Mouse (Mus musculus) hindbrain, embryonic 10.5 days (tissue): ENCODE measurements around the gene Cadm3. TPM values are rescaled to one million over a fixed set of nuclear protein-coding genes. Genes with fewer than 3 reads are reported as not detected.
"Not testable (repeated sequence)": the region's sequence is repeated elsewhere in the genome, so short reads cannot be mapped to it uniquely, and the experiment has no call there.

ENCODE experiments used
- DNase-seq: peaks from one replicate; pipeline ENCODE4 v3.0.0-alpha.2; 2017; ENCODE audit warnings: low spot score
- H3K27ac ChIP-seq: fragments of 300-500 bp; sonication (generic); 2 replicates; pipeline ENCODE4 v1.5.1; 2016; ENCODE audit warnings: mild to moderate bottlenecking, moderate library complexity
- H3K27me3 ChIP-seq: fragments of 300-500 bp; sonication (generic); 2 replicates; pipeline ENCODE4 v1.6.1; 2016; ENCODE audit warnings: mild to moderate bottlenecking; ENCODE audit not compliant: poor library complexity, insufficient read depth, severe bottlenecking
- H3K36me3 ChIP-seq: fragments of 300-500 bp; sonication (generic); 2 replicates; pipeline ENCODE4 v1.6.1; 2016; ENCODE audit warnings: mild to moderate bottlenecking, moderate library complexity
- H3K4me1 ChIP-seq: fragments of 300-500 bp; sonication (generic); replicated peaks from 2 replicates; pipeline ENCODE4 v1.6.1; 2016; ENCODE audit warnings: mild to moderate bottlenecking
- H3K4me3 ChIP-seq: fragments of 300-500 bp; sonication (generic); 2 replicates; pipeline ENCODE4 v1.5.1; 2016; ENCODE audit warnings: mild to moderate bottlenecking, moderate library complexity
- H3K9me3 ChIP-seq: fragments of 300-500 bp; sonication (generic); 2 replicates; pipeline ENCODE4 v1.6.1; 2016; ENCODE audit warnings: mild to moderate bottlenecking, moderate library complexity
- WGBS: fragments of 180-500 bp; shearing (Covaris S2); methylation state at CpG from one replicate; pipeline ENCODE4 v1.1.7; 2016; 5-methylcytosine and 5-hydroxymethylcytosine counted together
- polyA plus RNA-seq: library from polyadenylated mRNA; unstranded; fragments of >200 nt; fragmentation: Nextera tagmentation; extraction: Ambion mirVana; gene quantifications from 2 replicates; pipeline ENCODE4 v1.2.1, GENCODE M21; 2016

Gene Cadm3
- polyA plus RNA-seq, 1 experiment from 2014 or later: 17.7 TPM

DNA sequence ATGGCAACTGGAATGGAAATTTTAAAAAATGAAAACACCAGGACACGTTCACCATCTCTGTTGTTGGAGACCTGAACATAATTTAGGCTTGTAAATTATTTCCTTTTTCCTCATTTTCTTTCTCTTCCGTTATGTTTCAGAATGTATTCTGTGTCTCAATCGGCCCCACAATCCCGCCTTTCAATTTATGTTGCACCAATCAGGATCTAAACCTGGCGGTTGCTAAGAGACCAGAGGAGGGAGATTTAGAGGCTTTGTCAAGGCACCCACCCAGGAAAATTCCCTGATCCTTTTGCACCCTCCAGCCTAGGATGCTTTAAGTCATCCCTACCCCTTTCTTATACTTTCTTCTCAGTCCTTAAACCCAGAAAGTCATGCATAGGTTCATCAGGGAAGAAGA lies 37.8 kb downstream of the Cadm3 start:
- Histone ChIP-seq H3K36me3 (no peaks in the 10 kb centered on the region), H3K9me3 (no peaks in the 10 kb centered on the region), H3K27me3 (no peaks in the 10 kb centered on the region), H3K4me1 (no peaks in the 10 kb centered on the region), H3K27ac (no peak overlapping the region), H3K4me3 (no peak overlapping the region)
- no peak for DNase-seq
- 76% methylated on average over 5 of the region's 5 CpGs for WGBS

DNA sequence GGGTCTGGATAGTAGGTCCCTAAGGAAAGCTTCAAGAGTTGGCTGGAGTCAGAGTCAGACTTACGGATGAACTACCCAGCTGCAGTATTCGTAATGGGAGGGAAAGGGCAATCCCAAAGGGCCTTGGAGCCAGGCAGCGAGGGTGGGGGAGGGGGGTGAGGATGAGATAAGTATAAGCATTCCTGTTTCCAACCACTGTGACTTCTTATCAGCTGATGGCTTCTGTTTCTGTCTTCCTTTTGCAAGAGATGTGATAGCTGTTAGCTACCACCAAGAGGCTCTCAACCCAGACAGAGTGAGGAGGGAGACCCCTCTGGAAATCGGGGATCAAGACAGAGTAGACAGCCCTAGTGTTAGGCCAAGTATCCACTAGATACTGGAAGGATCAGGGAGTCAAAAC lies 38.3 kb downstream of the Cadm3 start:
- Histone ChIP-seq H3K4me1 (no peaks in the 10 kb centered on the region), H3K4me3 (no peak overlapping the region), H3K27me3 (no peaks in the 10 kb centered on the region), H3K36me3 (no peaks in the 10 kb centered on the region), H3K27ac (no peak overlapping the region), H3K9me3 (no peaks in the 10 kb centered on the region)
- DNase-seq: no peak
- 63% methylated on average over 4 of the region's 4 CpGs for WGBS

DNA sequence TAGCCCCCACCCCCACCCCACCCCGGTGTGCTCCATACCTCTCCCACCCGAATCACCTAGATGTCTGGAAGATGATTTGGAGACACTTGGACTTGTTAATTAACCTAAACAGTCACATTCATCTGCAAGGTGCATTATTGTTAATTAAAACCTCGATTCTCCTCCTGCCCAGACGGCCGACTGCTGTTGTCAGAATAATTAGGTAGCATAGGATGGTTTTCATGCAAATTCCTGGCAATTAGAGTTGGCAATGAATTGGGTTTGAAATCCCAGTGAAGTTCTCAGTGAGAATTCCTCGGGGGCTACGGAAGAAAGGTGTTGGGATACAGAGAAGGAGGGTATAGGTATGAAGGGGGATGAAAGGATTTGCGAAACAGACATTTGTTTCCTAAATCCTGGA lies 39.0 kb downstream of the Cadm3 start:
- Histone ChIP-seq H3K9me3 (no peaks in the 10 kb centered on the region), H3K27ac (no peak overlapping the region), H3K27me3 (no peaks in the 10 kb centered on the region), H3K4me3 (no peak overlapping the region), H3K36me3 (no peaks in the 10 kb centered on the region), H3K4me1 (no peaks in the 10 kb centered on the region)
- DNase-seq: no peak
- 74% methylated on average over 8 of the region's 8 CpGs for WGBS

DNA sequence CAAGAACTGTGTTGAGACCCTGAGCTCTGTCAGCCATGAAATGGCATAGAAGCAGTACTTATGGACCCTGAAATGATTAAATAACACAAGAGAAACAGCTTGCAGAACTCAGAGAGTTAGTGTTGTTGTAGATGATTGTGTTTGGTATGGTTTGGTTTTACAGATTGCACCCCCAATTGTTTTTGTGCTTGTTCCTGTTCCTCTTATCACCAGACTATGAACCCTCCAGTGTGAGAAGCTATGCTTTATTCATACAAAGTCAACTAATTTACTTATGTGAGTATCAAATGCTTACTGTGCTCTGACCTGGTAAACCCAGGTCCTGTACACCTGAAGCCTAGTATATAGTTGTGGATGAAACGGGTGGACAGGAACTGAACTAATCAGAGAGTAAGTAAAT lies 40.9 kb downstream of the Cadm3 start:
- H3K36me3 ChIP-seq: no peaks in the 10 kb centered on the region
- no peaks in the 10 kb centered on the region for H3K27me3 ChIP-seq
- H3K4me1 ChIP-seq: no peaks in the 10 kb centered on the region
- 80% methylated on average over 1 of the region's 1 CpGs for WGBS
- no peaks in the 10 kb centered on the region for H3K9me3 ChIP-seq
- H3K4me3 ChIP-seq: no peak overlapping the region
- H3K27ac ChIP-seq: no peak overlapping the region
- DNase-seq: no peak

DNA sequence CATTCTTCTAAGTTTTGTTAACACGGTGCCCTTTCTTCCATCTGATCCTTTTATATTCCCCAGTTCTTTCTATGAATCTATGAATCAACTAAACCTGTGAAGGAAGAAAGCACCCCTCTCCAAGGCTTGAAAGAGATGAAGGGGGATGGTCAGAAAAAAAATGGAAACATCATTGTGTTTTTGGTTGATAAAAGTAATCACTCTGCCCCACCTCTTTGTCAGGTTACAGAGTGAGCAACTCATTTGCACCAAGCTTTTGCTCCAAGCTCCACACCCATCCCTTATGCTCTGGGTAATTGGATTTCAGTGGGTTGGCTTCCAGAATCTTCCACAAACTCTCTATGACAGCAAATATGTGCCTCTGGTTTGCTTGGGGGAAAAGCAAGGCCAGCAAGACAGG lies 42.1 kb downstream of the Cadm3 start:
- Histone ChIP-seq H3K9me3 (no peaks in the 10 kb centered on the region), H3K4me1 (no peaks in the 10 kb centered on the region), H3K27ac (no peak overlapping the region), H3K36me3 (no peaks in the 10 kb centered on the region), H3K4me3 (no peak overlapping the region), H3K27me3 (no peaks in the 10 kb centered on the region)
- DNase-seq: no peak
- WGBS: 87% methylated on average over 1 of the region's 1 CpGs

DNA sequence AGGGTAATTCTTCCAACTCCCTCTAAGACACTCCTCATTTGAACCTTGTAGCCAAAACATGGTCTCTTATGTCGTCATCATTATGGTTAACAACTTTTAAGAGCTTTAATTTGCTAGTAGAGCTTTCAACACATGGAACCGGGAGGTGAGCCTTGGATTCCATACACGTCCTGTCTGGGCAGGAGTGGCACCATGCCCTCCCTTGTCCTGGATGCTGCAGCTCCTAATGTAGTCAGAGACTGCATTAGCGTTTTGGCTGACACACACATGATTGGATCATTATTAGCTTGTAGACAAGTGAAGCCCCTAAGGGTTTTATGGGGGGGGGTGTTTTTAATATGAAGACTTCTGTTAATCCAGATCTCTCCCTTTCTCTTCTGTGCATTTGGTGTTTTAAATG lies 42.5 kb downstream of the Cadm3 start:
- DNase-seq: no peak
- no peak overlapping the region for H3K27ac ChIP-seq
- no peaks in the 10 kb centered on the region for H3K36me3 ChIP-seq
- H3K27me3 ChIP-seq: no peaks in the 10 kb centered on the region
- H3K9me3 ChIP-seq: no peaks in the 10 kb centered on the region
- H3K4me3 ChIP-seq: no peak overlapping the region
- 68% methylated on average over 4 of the region's 4 CpGs for WGBS
- no peaks in the 10 kb centered on the region for H3K4me1 ChIP-seq

DNA sequence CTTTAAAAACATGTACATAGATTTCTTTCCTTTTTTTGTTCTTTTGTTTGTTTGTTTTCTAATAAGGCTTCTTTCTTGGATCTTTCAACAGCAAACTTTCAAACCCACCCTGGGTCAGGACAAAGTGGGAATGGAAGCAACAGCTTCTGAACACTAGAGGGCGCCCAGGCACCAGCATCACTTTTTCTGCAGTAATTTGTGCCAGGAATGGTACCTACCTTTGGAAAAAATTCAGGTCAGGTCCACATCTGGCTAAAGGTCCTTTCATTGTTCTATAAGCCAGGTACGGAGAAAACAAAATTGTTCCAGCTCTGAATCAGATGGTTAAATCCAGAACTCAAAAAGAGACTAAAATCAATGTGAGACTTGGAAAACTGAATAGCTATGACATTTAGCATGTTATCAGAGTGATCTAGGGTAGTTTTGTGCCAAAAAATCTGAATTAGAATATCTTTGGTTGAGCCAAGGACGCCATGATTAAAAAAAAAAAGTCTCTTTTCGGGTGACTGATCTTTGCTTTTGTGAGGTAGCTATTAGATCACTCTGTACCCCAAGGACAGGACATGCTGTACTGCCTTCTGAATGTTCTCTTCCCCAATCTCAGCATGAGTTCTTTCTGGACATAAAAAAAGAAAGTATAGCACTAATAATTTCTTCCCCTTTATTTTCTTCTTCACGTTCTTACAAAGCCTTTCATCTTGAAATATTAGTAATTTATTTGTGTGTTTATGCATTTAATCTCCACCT lies 43.5 kb downstream of the Cadm3 start:
- WGBS: 42% methylated on average over 5 of the region's 5 CpGs
- Histone ChIP-seq H3K4me3 (no peak overlapping the region), H3K27me3 (no peaks in the 10 kb centered on the region), H3K9me3 (no peaks in the 10 kb centered on the region), H3K36me3 (no peaks in the 10 kb centered on the region), H3K27ac (no peak overlapping the region), H3K4me1 (no peaks in the 10 kb centered on the region)
- no peak for DNase-seq

DNA sequence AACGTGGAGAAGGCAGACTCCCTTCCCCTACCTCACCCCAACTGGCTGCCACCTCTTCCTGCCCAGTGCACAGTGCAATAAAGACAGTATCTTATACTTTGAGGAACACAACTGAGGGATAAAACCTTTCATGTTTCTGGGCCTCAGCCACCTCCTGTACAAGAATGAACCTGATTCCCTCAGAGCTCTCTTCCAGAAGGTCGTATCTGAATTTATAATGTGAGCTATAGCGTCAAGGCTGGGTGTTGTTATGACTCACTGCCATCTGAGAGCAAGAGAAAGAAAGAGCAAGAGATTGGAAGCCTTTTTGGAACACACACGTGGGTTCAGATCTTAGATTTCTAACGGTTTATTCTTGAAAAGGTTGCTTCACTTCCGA lies 45.3 kb downstream of the Cadm3 start:
- Histone ChIP-seq H3K27ac (no peak overlapping the region), H3K4me1 (no peaks in the 10 kb centered on the region), H3K27me3 (no peaks in the 10 kb centered on the region), H3K4me3 (no peak overlapping the region), H3K9me3 (no peaks in the 10 kb centered on the region), H3K36me3 (no peaks in the 10 kb centered on the region)
- no peak for DNase-seq
- WGBS: 77% methylated on average over 6 of the region's 6 CpGs

DNA sequence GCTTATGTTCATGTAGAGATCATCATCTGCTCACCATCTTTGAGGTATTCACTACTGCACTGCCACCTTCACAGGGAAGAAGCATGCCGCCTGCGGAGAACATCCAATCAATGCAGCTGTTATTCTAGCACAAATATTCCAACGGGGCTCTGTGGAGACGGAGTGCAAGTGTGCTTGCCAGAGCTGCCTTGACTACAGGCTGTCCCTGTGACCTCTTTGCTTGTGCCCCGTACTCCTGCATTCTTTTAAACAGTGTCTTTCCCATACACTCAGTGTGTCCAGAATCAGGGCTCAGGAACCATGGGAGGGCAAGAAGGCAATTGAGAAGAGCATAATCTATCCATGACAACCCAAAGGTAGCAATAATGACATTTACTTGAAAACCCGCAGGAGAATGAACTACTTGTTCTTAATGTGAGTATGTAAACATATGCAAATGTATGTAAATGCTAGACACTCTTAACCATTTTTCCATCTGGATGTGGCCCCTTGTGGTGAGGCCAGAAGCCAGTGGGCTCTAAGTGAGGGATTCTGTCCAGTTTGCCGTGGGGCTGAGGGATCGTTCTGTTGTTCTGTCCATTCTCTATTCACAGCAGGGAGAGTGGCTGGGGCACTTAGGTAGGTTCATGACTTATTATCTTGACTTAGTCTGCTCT lies 45.8 kb downstream of the Cadm3 start:
- 67% methylated on average over 8 of the region's 8 CpGs for WGBS
- no peaks in the 10 kb centered on the region for H3K9me3 ChIP-seq
- no peaks in the 10 kb centered on the region for H3K4me1 ChIP-seq
- no peak for DNase-seq
- no peaks in the 10 kb centered on the region for H3K27me3 ChIP-seq
- no peak overlapping the region for H3K27ac ChIP-seq
- no peaks in the 10 kb centered on the region for H3K36me3 ChIP-seq
- no peak overlapping the region for H3K4me3 ChIP-seq

DNA sequence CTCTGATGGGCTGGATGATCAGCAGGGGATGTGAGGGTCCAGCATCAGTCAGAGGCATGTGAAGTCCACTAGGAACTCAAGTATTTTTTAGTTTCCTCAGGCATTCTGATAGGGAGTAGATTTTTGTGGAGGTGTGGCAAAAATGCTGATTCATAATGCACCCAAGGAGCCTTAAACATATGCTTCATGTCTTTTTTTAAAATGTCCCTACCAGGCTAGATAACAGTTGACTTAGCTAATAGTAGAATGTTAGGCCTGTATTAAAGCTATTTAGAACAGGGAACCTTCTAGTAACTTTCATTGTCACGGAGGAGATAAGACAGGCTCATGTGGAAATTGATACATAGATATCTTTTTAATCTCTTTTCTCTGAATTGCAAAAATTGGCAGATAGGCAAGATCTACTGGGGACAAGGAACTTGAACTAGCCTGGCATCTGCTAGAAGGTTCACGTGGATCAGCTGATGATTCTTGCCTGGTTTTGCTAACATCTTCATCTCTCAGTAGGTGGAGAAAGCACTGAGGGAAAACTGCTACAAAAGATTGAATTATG lies 49.5 kb downstream of the Cadm3 start:
- H3K27me3 ChIP-seq: no peaks in the 10 kb centered on the region
- no peaks in the 10 kb centered on the region for H3K36me3 ChIP-seq
- no peak overlapping the region for H3K27ac ChIP-seq
- H3K4me1 ChIP-seq: no peaks in the 10 kb centered on the region
- no peak for DNase-seq
- no peaks in the 10 kb centered on the region for H3K9me3 ChIP-seq
- 89% methylated on average over 2 of the region's 2 CpGs for WGBS
- no peak overlapping the region for H3K4me3 ChIP-seq

DNA sequence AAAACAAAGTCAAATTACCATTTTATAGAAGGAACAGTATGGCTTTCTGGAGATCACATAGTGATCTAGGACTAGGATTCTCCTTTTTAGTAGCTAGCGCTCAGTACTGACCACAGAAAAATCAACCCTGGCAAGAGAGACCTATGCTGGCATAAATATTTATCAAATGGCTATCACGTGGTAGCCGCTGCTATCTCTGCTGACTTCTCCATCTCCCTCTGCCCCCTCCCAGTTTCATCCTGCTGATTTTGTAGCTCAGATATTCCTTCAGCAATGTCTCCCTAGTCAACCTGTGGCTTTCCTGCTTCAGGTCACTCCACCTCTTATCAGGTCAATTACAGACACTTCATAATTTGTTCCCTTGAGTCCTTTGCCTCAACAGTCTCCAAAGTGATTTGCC lies 51.8 kb downstream of the Cadm3 start:
- WGBS: 91% methylated on average over 3 of the region's 3 CpGs
- Histone ChIP-seq H3K9me3 (no peaks in the 10 kb centered on the region), H3K36me3 (no peaks in the 10 kb centered on the region), H3K27me3 (no peaks in the 10 kb centered on the region), H3K27ac (no peak overlapping the region), H3K4me1 (no peaks in the 10 kb centered on the region), H3K4me3 (no peak overlapping the region)
- no peak for DNase-seq

DNA sequence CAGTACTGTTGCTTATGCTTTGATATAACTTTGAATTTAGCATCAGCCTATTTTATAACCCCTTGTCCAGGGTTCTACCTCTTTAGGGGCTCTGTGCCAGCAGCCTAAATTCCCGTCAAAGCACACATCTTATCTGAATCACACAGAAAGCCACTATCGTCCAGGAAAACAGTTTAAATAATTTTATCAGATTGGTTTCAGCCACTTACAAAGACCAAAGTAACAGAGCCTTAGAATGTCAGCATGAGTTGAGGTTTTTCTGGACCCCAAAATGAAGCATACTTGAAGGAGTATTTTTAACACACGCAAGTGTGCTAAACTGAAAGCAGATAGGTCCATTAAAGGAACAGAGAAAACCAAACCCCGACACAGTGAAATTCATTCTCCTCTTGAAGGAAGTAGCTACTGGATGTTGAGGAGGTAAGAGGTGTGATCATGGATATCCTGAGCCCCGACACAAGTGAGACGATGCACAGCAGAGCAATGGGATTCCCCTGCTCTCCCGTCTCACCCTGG lies 53.9 kb downstream of the Cadm3 start:
- not testable (repeated sequence) for H3K36me3 ChIP-seq, H3K4me3 ChIP-seq, DNase-seq, H3K27me3 ChIP-seq, H3K27ac ChIP-seq, H3K4me1 ChIP-seq, H3K9me3 ChIP-seq
- WGBS: 91% methylated on average over 7 of the region's 7 CpGs

DNA sequence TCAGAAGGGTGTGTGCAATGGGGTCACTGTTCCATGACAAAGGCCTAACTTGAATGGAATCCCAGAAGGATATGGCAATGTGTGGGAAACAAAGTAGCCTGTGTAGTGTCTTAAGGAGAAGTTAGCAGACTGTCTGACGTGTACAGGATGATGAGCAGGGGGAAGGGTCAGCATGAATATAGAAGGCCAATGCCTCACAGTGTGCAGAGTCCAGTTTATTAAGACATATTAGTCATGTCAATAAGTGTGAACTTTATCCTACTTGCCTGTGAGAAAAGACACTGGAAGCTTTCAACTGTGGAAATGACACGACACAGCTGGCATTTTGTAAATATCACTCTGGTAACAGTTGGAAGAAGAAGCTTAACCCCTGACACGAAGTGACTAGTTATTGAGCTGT lies 64.7 kb downstream of the Cadm3 start:
- not testable (repeated sequence) for H3K27ac ChIP-seq, DNase-seq, H3K9me3 ChIP-seq, H3K4me1 ChIP-seq, H3K4me3 ChIP-seq, H3K27me3 ChIP-seq, H3K36me3 ChIP-seq
- 64% methylated on average over 3 of the region's 3 CpGs for WGBS
